ENCODE assay signal across 8 mouse cellular contexts in the genomic region with DNA sequence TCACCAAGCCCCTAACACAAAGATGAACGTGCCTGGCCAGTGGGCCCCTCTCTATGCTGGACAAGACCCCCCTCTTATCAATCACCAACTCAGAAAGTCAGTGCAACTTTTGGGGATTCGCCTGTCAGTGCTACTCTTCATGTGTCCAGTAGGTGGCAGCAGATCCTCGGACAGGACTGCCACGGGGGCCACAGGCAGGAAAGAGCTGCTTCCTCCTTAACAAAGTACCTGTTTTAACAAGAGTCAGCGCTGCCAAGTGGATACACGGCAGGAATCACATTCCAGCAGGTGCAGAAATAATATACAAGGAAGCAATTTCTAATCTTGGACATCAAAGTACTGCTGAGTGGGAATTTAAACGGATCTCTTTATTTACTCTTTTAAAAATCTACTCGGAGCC.
DNase-seq lines count a peak whose midpoint lies in the region; ATAC-seq and TF ChIP-seq lines count a peak whose summit lies in the region.

No protein-coding gene starts in this region.

- WGBS in cerebellum, adult 2 months, result 12% methylated on average over 8 of the region's 8 CpGs
- 12% methylated on average over 8 of the region's 8 CpGs for WGBS in kidney, embryonic 16.5 days

- no peaks in the 10 kb centered on the region for H3K9me3 ChIP-seq in MEL (replicated peaks; ENCODE audit: insufficient read depth, low read length)
- no peaks in the 10 kb centered on the region for H3K9me3 ChIP-seq in kidney, embryonic 16.5 days (ENCODE audit: low read length)

- H3K27me3 ChIP-seq in MEL (ENCODE audit: control insufficient read depth in 1 of 2, insufficient read depth in 2 of 2, low read length in 2 of 2), result peaks cover 0 to 2% of the 10 kb centered on the region in 2 experiments; a peak in 1 of 4 replicates
- no peaks in the 10 kb centered on the region for H3K27me3 ChIP-seq in cerebellum, adult 2 months (ENCODE audit: control insufficient read depth, insufficient read depth, low read length)
- H3K27me3 ChIP-seq in kidney, embryonic 16.5 days (ENCODE audit: insufficient read depth, low read length), result peaks cover 10% of the 10 kb centered on the region; the same call in 1 of the 2 replicates

- H3K9ac ChIP-seq in MEL (ENCODE audit: control insufficient read depth, low read depth, low read length, poor library complexity, severe bottlenecking), result no peak overlapping the region
- no peak overlapping the region for H3K9ac ChIP-seq in kidney, embryonic 16.5 days (replicated peaks; ENCODE audit: low read length)

- H3K4me1 ChIP-seq in MEL (ENCODE audit: control insufficient read depth in 1 of 2, insufficient read depth in 2 of 2, low read length in 2 of 2), result no peaks in the 10 kb centered on the region
- H3K4me1 ChIP-seq in cerebellum, adult 2 months (ENCODE audit: control insufficient read depth, insufficient read depth, low read length), result no peaks in the 10 kb centered on the region
- no peaks in the 10 kb centered on the region for H3K4me1 ChIP-seq in kidney, embryonic 16.5 days (ENCODE audit: insufficient read depth, low read length)

- TF ChIP-seq CTCF in MEL (IDR thresholded peaks at IDR 0.05 in 2 of 3, conservative IDR thresholded peaks at IDR 0.05 in 1 of 3; ENCODE audit: control insufficient read depth in 1 of 3, insufficient read depth in 1 of 3, low read depth in 2 of 3, low read length in 3 of 3, poor library complexity in 1 of 3, severe bottlenecking in 1 of 3), result peak; percentile 92 to 94 (median 93)
- peak; percentile 92 for TF ChIP-seq CTCF in cerebellum, adult 2 months (IDR thresholded peaks at IDR 0.05; ENCODE audit: borderline replicate concordance, insufficient read depth, low read depth, low read length)

- H3K79me2 ChIP-seq in MEL (ENCODE audit: control insufficient read depth, insufficient read depth, low read length, poor library complexity), result no peaks in the 10 kb centered on the region

- H3K4me2 ChIP-seq in kidney, embryonic 16.5 days (replicated peaks; ENCODE audit: low read depth, low read length), result no peak overlapping the region

- H3K4me3 ChIP-seq in MEL (ENCODE audit: control insufficient read depth in 1 of 2, insufficient read depth in 1 of 2, low read depth in 2 of 2, low read length in 2 of 2), result no peak overlapping the region
- no peak overlapping the region for H3K4me3 ChIP-seq in cerebellum, adult 2 months (replicated peaks; ENCODE audit: insufficient read depth, low read depth, low read length)
- H3K4me3 ChIP-seq in kidney, embryonic 16.5 days (ENCODE audit: low read length), result no peak overlapping the region

- ATAC-seq in kidney, embryonic 16.5 days (ENCODE audit: low FRiP score, low TSS enrichment), result peak; percentile 23; the same call in 1 of the 2 replicates
- peak; percentile 73 for ATAC-seq in neutrophil, adult 5-6 weeks (ENCODE audit: extremely low read depth, insufficient number of reproducible peaks, low FRiP score, poor library complexity, severe bottlenecking)

- peak; percentile 94 for TF ChIP-seq RAD21 in MEL (IDR thresholded peaks at IDR 0.05; ENCODE audit: low read depth, low read length)

- H3K36me3 ChIP-seq in MEL (ENCODE audit: control insufficient read depth in 1 of 2, insufficient read depth in 2 of 2, low read length in 2 of 2), result no peaks in the 10 kb centered on the region
- no peaks in the 10 kb centered on the region for H3K36me3 ChIP-seq in kidney, embryonic 16.5 days (ENCODE audit: insufficient read depth, low read length)

- no peak overlapping the region for H3K27ac ChIP-seq in MEL (ENCODE audit: control insufficient read depth, low read depth, low read length)
- no peak overlapping the region for H3K27ac ChIP-seq in cerebellum, adult 2 months (ENCODE audit: insufficient read depth, low read length)
- H3K27ac ChIP-seq in kidney, embryonic 16.5 days (ENCODE audit: low read length), result no peak overlapping the region

- TF ChIP-seq POLR2A in MEL (IDR thresholded peaks at IDR 0.05; ENCODE audit: control insufficient read depth in 1 of 2, insufficient read depth in 1 of 2, low read depth in 1 of 2, low read length in 2 of 2, poor library complexity in 1 of 2), result no peak
- no peak for TF ChIP-seq POLR2A in cerebellum, adult 2 months (IDR thresholded peaks at IDR 0.05; ENCODE audit: borderline replicate concordance, insufficient read depth, low read length)

- DNase-seq in 3T3-L1 (ENCODE audit: low read depth, low spot score) (peak; percentile 75), MEL (ENCODE audit: low read depth, low spot score) (peak; percentile 68)
- DNase-seq in cerebellum, adult 2 months, result peak; percentile 40 to 50
- peak; percentile 13 to 77 for DNase-seq in frontal cortex, adult 2 months (ENCODE audit: extremely low spot score in 1 of 2, low spot score in 1 of 2)
- peak; percentile 28 to 59 for DNase-seq in lung, adult 18-20 months
- peak; percentile 25 to 38 for DNase-seq in thymus, adult 18-20 months

- TF ChIP-seq EP300 in MEL (IDR thresholded peaks at IDR 0.05; ENCODE audit: low read depth in 1 of 2, low read length in 2 of 2), result no peak

TF ChIP-seq in MEL, 35 proteins besides CTCF, POLR2A, EP300 and RAD21:
- TF ChIP-seq ZMIZ1 (IDR thresholded peaks at IDR 0.05; ENCODE audit: low read depth, low read length) (no peak), CHD1 (IDR thresholded peaks at IDR 0.05; ENCODE audit: low read depth, low read length) (no peak), SMC3 (IDR thresholded peaks at IDR 0.05; ENCODE audit: low read depth, low read length) (peak; percentile 89), GATA1 (IDR thresholded peaks at IDR 0.05; ENCODE audit: low read depth, low read length) (no peak), TCF12 (IDR thresholded peaks at IDR 0.05; ENCODE audit: low read depth, low read length) (no peak), HCFC1 (IDR thresholded peaks at IDR 0.05; ENCODE audit: low read depth, low read length) (no peak), JUND (IDR thresholded peaks at IDR 0.05; ENCODE audit: low read depth, low read length) (no peak), MAZ (IDR thresholded peaks at IDR 0.05; ENCODE audit: low read depth, low read length) (no peak), ZC3H11A (IDR thresholded peaks at IDR 0.05; ENCODE audit: low read depth, low read length) (peak; percentile 78), NELFE (IDR thresholded peaks at IDR 0.05; ENCODE audit: low read depth, low read length) (no peak)
